Mouse (Mus musculus): ENCODE measurements around the gene Loxl1. TPM values are rescaled to one million over a fixed set of nuclear protein-coding genes. Genes with fewer than 3 reads are reported as not detected.

Gene Loxl1
- polyA plus RNA-seq, 1 experiment from 2014 or later = 53.6 TPM

- H3K4me3 ChIP-seq (ENCODE audit: control insufficient read depth in 1 of 2, insufficient read depth in 1 of 2, low read depth in 1 of 2, low read length in 2 of 2) = no peak overlapping the region
- H3K4me1 ChIP-seq (ENCODE audit: control insufficient read depth in 2 of 2, insufficient read depth in 2 of 2, low read length in 2 of 2) = peaks cover 14 to 32% of the 10 kb centered on the region in 2 experiments
- no peak overlapping the region for H3K9ac ChIP-seq (ENCODE audit: low read length)
- peak overlapping the region; percentile 78 to 90 for H3K27ac ChIP-seq (replicated peaks in 1 of 2; ENCODE audit: control insufficient read depth in 1 of 2, insufficient read depth in 1 of 2, low read depth in 2 of 2, low read length in 2 of 2)
- 6% methylated on average over 4 of the region's 4 CpGs for WGBS
- no peaks in the 10 kb centered on the region for H3K36me3 ChIP-seq (ENCODE audit: control insufficient read depth, insufficient read depth, low read length)
- no peaks in the 10 kb centered on the region for H3K27me3 ChIP-seq (ENCODE audit: control insufficient read depth, insufficient read depth, low read length)
- H3K9me3 ChIP-seq (ENCODE audit: control insufficient read depth, low read length) = peaks cover 2% of the 10 kb centered on the region; the same call in 1 of the 2 replicates
- H3K4me2 ChIP-seq (ENCODE audit: low read length) = peak overlapping the region; percentile 3
- ATAC-seq (ENCODE audit: insufficient number of reproducible peaks, insufficient read depth, low FRiP score, low read depth) = peak; percentile 73; the same call in 1 of the 2 replicates
Observed at GRCm38 (mm10) chr9:58326477-58327180, 13.6 kb upstream of the Loxl1 start.

- no peak overlapping the region for H3K4me2 ChIP-seq (ENCODE audit: low read length)
- no peak overlapping the region for H3K27ac ChIP-seq (replicated peaks in 1 of 2; ENCODE audit: control insufficient read depth in 1 of 2, insufficient read depth in 1 of 2, low read depth in 2 of 2, low read length in 2 of 2)
- H3K27me3 ChIP-seq (ENCODE audit: control insufficient read depth, insufficient read depth, low read length) = no peaks in the 10 kb centered on the region
- H3K4me1 ChIP-seq (ENCODE audit: control insufficient read depth in 2 of 2, insufficient read depth in 2 of 2, low read length in 2 of 2) = peaks cover 10 to 12% of the 10 kb centered on the region in 2 experiments; a peak in 3 of 4 replicates
- H3K4me3 ChIP-seq (ENCODE audit: control insufficient read depth in 1 of 2, insufficient read depth in 1 of 2, low read depth in 1 of 2, low read length in 2 of 2) = no peak overlapping the region
- H3K9ac ChIP-seq (ENCODE audit: low read length) = no peak overlapping the region
- WGBS = 93% methylated on average over 3 of the region's 3 CpGs
- H3K9me3 ChIP-seq (ENCODE audit: control insufficient read depth, low read length) = peaks cover 4% of the 10 kb centered on the region; the same call in 1 of the 2 replicates
- no peak for ATAC-seq (ENCODE audit: insufficient number of reproducible peaks, insufficient read depth, low FRiP score, low read depth)
- no peaks in the 10 kb centered on the region for H3K36me3 ChIP-seq (ENCODE audit: control insufficient read depth, insufficient read depth, low read length)
Observed at GRCm38 (mm10) chr9:58321681-58322080, 8.7 kb upstream of the Loxl1 start.

GRCm38 (mm10) chr9:58318317-58318716 is 5.3 kb upstream of the Loxl1 start:
- Histone ChIP-seq H3K9me3 (ENCODE audit: control insufficient read depth, low read length) (peaks cover 4% of the 10 kb centered on the region; the same call in 1 of the 2 replicates), H3K27ac (replicated peaks in 1 of 2; ENCODE audit: control insufficient read depth in 1 of 2, insufficient read depth in 1 of 2, low read depth in 2 of 2, low read length in 2 of 2) (no peak overlapping the region), H3K4me3 (ENCODE audit: control insufficient read depth in 1 of 2, insufficient read depth in 1 of 2, low read depth in 1 of 2, low read length in 2 of 2) (no peak overlapping the region), H3K36me3 (ENCODE audit: control insufficient read depth, insufficient read depth, low read length) (no peaks in the 10 kb centered on the region), H3K27me3 (ENCODE audit: control insufficient read depth, insufficient read depth, low read length) (no peaks in the 10 kb centered on the region), H3K4me1 (ENCODE audit: control insufficient read depth in 2 of 2, insufficient read depth in 2 of 2, low read length in 2 of 2) (peaks cover 22 to 28% of the 10 kb centered on the region in 2 experiments), H3K9ac (ENCODE audit: low read length) (no peak overlapping the region), H3K4me2 (ENCODE audit: low read length) (no peak overlapping the region)
- 68% methylated on average over 3 of the region's 3 CpGs for WGBS
- no peak for ATAC-seq (ENCODE audit: insufficient number of reproducible peaks, insufficient read depth, low FRiP score, low read depth)

GRCm38 (mm10) chr9:58317381-58317780 is 4.4 kb upstream of the Loxl1 start:
- Histone ChIP-seq H3K9me3 (ENCODE audit: control insufficient read depth, low read length) (peaks cover 4% of the 10 kb centered on the region; the same call in 1 of the 2 replicates), H3K4me1 (ENCODE audit: control insufficient read depth in 2 of 2, insufficient read depth in 2 of 2, low read length in 2 of 2) (peaks cover 24 to 37% of the 10 kb centered on the region in 2 experiments), H3K27me3 (ENCODE audit: control insufficient read depth, insufficient read depth, low read length) (no peaks in the 10 kb centered on the region), H3K4me3 (ENCODE audit: control insufficient read depth in 1 of 2, insufficient read depth in 1 of 2, low read depth in 1 of 2, low read length in 2 of 2) (no peak overlapping the region), H3K4me2 (ENCODE audit: low read length) (no peak overlapping the region), H3K36me3 (ENCODE audit: control insufficient read depth, insufficient read depth, low read length) (no peaks in the 10 kb centered on the region), H3K27ac (replicated peaks in 1 of 2; ENCODE audit: control insufficient read depth in 1 of 2, insufficient read depth in 1 of 2, low read depth in 2 of 2, low read length in 2 of 2) (no peak overlapping the region), H3K9ac (ENCODE audit: low read length) (no peak overlapping the region)
- WGBS = 49% methylated on average over 3 of the region's 3 CpGs
- no peak for ATAC-seq (ENCODE audit: insufficient number of reproducible peaks, insufficient read depth, low FRiP score, low read depth)

GRCm38 (mm10) chr9:58316784-58317183 is 3.8 kb upstream of the Loxl1 start:
- ATAC-seq (ENCODE audit: insufficient number of reproducible peaks, insufficient read depth, low FRiP score, low read depth) = no peak
- H3K4me3 ChIP-seq (ENCODE audit: control insufficient read depth in 1 of 2, insufficient read depth in 1 of 2, low read depth in 1 of 2, low read length in 2 of 2) = no peak overlapping the region
- H3K36me3 ChIP-seq (ENCODE audit: control insufficient read depth, insufficient read depth, low read length) = no peaks in the 10 kb centered on the region
- peaks cover 24 to 41% of the 10 kb centered on the region in 2 experiments for H3K4me1 ChIP-seq (ENCODE audit: control insufficient read depth in 2 of 2, insufficient read depth in 2 of 2, low read length in 2 of 2)
- no peak overlapping the region for H3K9ac ChIP-seq (ENCODE audit: low read length)
- no peak overlapping the region for H3K27ac ChIP-seq (replicated peaks in 1 of 2; ENCODE audit: control insufficient read depth in 1 of 2, insufficient read depth in 1 of 2, low read depth in 2 of 2, low read length in 2 of 2)
- H3K9me3 ChIP-seq (ENCODE audit: control insufficient read depth, low read length) = peaks cover 4% of the 10 kb centered on the region; the same call in 1 of the 2 replicates
- 70% methylated on average over 7 of the region's 7 CpGs for WGBS
- no peak overlapping the region for H3K4me2 ChIP-seq (ENCODE audit: low read length)
- H3K27me3 ChIP-seq (ENCODE audit: control insufficient read depth, insufficient read depth, low read length) = no peaks in the 10 kb centered on the region

- no peak for ATAC-seq (ENCODE audit: insufficient number of reproducible peaks, insufficient read depth, low FRiP score, low read depth)
- no peaks in the 10 kb centered on the region for H3K36me3 ChIP-seq (ENCODE audit: control insufficient read depth, insufficient read depth, low read length)
- H3K4me2 ChIP-seq (ENCODE audit: low read length) = no peak overlapping the region
- H3K4me3 ChIP-seq (ENCODE audit: control insufficient read depth in 1 of 2, insufficient read depth in 1 of 2, low read depth in 1 of 2, low read length in 2 of 2) = no peak overlapping the region
- H3K9me3 ChIP-seq (ENCODE audit: control insufficient read depth, low read length) = no peaks in the 10 kb centered on the region
- 0 out of 2 replicates have a peak, but pooled peaks cover 4% of the 10 kb centered on the region for H3K27me3 ChIP-seq (ENCODE audit: control insufficient read depth, insufficient read depth, low read length)
- H3K27ac ChIP-seq (replicated peaks in 1 of 2; ENCODE audit: control insufficient read depth in 1 of 2, insufficient read depth in 1 of 2, low read depth in 2 of 2, low read length in 2 of 2) = peak overlapping the region; percentile 74 to 80; a peak in 3 of 4 replicates
- 0 out of 2 replicates have a peak overlapping the region, but pooled peaks have one; percentile 8 for H3K9ac ChIP-seq (ENCODE audit: low read length)
- 78% methylated on average over 2 of the region's 2 CpGs for WGBS
- peaks cover 24 to 47% of the 10 kb centered on the region in 2 experiments for H3K4me1 ChIP-seq (ENCODE audit: control insufficient read depth in 2 of 2, insufficient read depth in 2 of 2, low read length in 2 of 2)
Observed at GRCm38 (mm10) chr9:58315850-58316249, 2.9 kb upstream of the Loxl1 start.

GRCm38 (mm10) chr9:58314682-58315360 is 1.8 kb upstream of the Loxl1 start:
- peaks cover 28 to 54% of the 10 kb centered on the region in 2 experiments for H3K4me1 ChIP-seq (ENCODE audit: control insufficient read depth in 2 of 2, insufficient read depth in 2 of 2, low read length in 2 of 2)
- 53% methylated on average over 5 of the region's 5 CpGs for WGBS
- no peak for ATAC-seq (ENCODE audit: insufficient number of reproducible peaks, insufficient read depth, low FRiP score, low read depth)
- H3K9ac ChIP-seq (ENCODE audit: low read length) = peak overlapping the region; percentile 49; the same call in 1 of the 2 replicates
- H3K27me3 ChIP-seq (ENCODE audit: control insufficient read depth, insufficient read depth, low read length) = 0 out of 2 replicates have a peak, but pooled peaks cover 4% of the 10 kb centered on the region
- H3K9me3 ChIP-seq (ENCODE audit: control insufficient read depth, low read length) = no peaks in the 10 kb centered on the region
- H3K36me3 ChIP-seq (ENCODE audit: control insufficient read depth, insufficient read depth, low read length) = no peaks in the 10 kb centered on the region
- H3K4me2 ChIP-seq (ENCODE audit: low read length) = no peak overlapping the region; the same call in 1 of the 2 replicates
- no peak overlapping the region for H3K4me3 ChIP-seq (ENCODE audit: control insufficient read depth in 1 of 2, insufficient read depth in 1 of 2, low read depth in 1 of 2, low read length in 2 of 2)
- H3K27ac ChIP-seq (replicated peaks in 1 of 2; ENCODE audit: control insufficient read depth in 1 of 2, insufficient read depth in 1 of 2, low read depth in 2 of 2, low read length in 2 of 2) = peak overlapping the region; percentile 74 to 80

All from heart, embryonic 14.5 days (tissue).